Mouse (Mus musculus) spleen, adult 2 months (tissue): ENCODE data around the gene Qrich2. TPM values are rescaled to one million over a fixed set of nuclear protein-coding genes. Genes with fewer than 3 reads are reported as not detected.
A peak's percentile ranks its signal among the peaks of the same experiment; 100 is the strongest.

Experiments
- DNase-seq, 2 experiments: peaks; one replicate each; pipeline versions ENCODE4 v3.0.0 to v3.0.0-alpha.2; 2012 to 2021; ENCODE audit warnings: low spot score in 2 of 2, low read depth in 1 of 2
- H3K27ac ChIP-seq: fragments of 200-500 bp; 2 replicates; pipeline ENCODE4 v1.5.1; 2012; ENCODE audit warnings: low read length, inconsistent platforms; ENCODE audit not compliant: insufficient read depth
- H3K27me3 ChIP-seq: fragments of 200-500 bp; 2 replicates; pipeline ENCODE4 v1.6.1; 2012; ENCODE audit warnings: mild to moderate bottlenecking, moderate library complexity, low read length, inconsistent platforms; ENCODE audit not compliant: control insufficient read depth, insufficient read depth
- H3K36me3 ChIP-seq: fragments of 200-500 bp; 2 replicates; pipeline ENCODE4 v1.6.1; 2012; ENCODE audit warnings: mild to moderate bottlenecking, low read length, inconsistent platforms; ENCODE audit not compliant: control insufficient read depth, insufficient read depth
- H3K4me1 ChIP-seq: fragments of 200-500 bp; 2 replicates; pipeline ENCODE4 v1.6.1; 2011; ENCODE audit warnings: inconsistent platforms; ENCODE audit not compliant: control insufficient read depth, insufficient read depth, insufficient read length
- H3K4me3 ChIP-seq: fragments of 200-500 bp; 2 replicates; pipeline ENCODE4 v1.5.1; 2011; ENCODE audit warnings: mild to moderate bottlenecking, inconsistent platforms; ENCODE audit not compliant: insufficient read depth, insufficient read length; ENCODE audit errors: extremely low read depth
- CTCF ChIP-seq: fragments of 200-500 bp; IDR thresholded peaks from 2 replicates; pipeline ENCODE4 v1.5.1; 2011; ENCODE audit warnings: mild to moderate bottlenecking, inconsistent platforms; ENCODE audit not compliant: insufficient read depth, insufficient read length, insufficient replicate concordance; ENCODE audit errors: extremely low read depth
- POLR2A ChIP-seq: fragments of 200-500 bp; IDR thresholded peaks from 2 replicates; pipeline ENCODE4 v1.6.1; 2011; ENCODE audit warnings: low read depth, low read length, inconsistent platforms
- WGBS: fragments of 180-500 bp; shearing (Covaris S2); methylation state at CpG from one replicate; pipeline ENCODE4 v1.1.7; 2018; 5-methylcytosine and 5-hydroxymethylcytosine counted together
- polyA plus RNA-seq: library from polyadenylated mRNA; depleted of rRNA; stranded (reverse); fragments of >200 nt; gene quantifications from 2 replicates; pipeline ENCODE4 v1.2.3, GENCODE M21; 2012

The Qrich2 gene
- polyA plus RNA-seq, 1 experiment: 0.14 TPM

DNA sequence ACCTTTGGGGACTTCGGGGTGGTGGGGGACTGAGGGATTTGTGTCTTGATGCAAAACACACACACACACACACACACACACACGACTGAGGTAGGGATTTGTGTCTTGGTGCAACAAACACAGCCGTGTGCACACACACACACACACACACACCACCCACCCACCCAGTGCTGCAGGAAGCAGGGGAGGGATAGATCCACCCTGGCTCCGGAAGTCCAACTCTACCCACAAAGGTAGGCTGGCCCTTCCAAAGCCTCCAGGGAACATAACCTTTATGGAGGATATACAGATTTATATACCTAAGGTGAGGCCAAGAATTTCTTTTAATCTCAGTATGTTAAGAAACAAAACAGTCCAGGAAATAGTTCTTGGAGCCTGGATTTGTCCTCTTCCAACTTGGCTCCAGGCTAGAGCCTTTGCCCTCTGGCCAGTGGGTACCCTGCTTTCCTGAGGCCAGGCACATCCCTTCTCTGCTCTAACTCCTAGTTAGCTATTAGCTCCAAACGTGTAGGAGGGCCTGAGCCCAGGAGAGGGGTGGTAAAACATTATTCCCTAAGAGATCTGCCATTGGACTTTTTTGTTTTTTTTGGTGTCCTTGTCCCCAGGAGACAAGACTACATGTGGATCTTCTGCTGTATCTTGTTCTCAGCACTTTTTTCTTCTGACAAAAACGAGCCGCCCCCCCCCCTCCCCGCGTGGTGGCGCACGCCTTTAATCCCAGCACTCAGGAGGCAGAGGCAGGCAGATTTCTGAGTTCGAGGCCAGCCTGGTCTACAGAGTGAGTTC, 30.9 kb downstream of the Qrich2 start:
- TF ChIP-seq POLR2A (no peak), CTCF (no peak)
- peaks cover 27% of the 10 kb centered on the region; the same call in 1 of the 2 replicates for H3K4me1 ChIP-seq
- no peak for DNase-seq
- peak overlapping the region; percentile 91 for H3K27ac ChIP-seq
- H3K36me3 ChIP-seq: peaks cover 10% of the 10 kb centered on the region
- H3K4me3 ChIP-seq: peak overlapping the region; percentile 92
- 44% methylated on average over 12 of the region's 12 CpGs for WGBS
- no peaks in the 10 kb centered on the region for H3K27me3 ChIP-seq

- TF ChIP-seq POLR2A (no peak), CTCF (no peak)
- H3K36me3 ChIP-seq: peaks cover 10% of the 10 kb centered on the region
- peaks cover 28% of the 10 kb centered on the region; the same call in 1 of the 2 replicates for H3K4me1 ChIP-seq
- no peaks in the 10 kb centered on the region for H3K27me3 ChIP-seq
- peak overlapping the region; percentile 91 for H3K27ac ChIP-seq
- under 1% methylated on average over 36 of the region's 67 CpGs for WGBS
- peak in 1 of 2 experiments; percentile 39 for DNase-seq
- peak overlapping the region; percentile 92 for H3K4me3 ChIP-seq
Observed at GRCm38 (mm10) chr11:116434287-116434966, 31.6 kb downstream of the Qrich2 start.

DNA sequence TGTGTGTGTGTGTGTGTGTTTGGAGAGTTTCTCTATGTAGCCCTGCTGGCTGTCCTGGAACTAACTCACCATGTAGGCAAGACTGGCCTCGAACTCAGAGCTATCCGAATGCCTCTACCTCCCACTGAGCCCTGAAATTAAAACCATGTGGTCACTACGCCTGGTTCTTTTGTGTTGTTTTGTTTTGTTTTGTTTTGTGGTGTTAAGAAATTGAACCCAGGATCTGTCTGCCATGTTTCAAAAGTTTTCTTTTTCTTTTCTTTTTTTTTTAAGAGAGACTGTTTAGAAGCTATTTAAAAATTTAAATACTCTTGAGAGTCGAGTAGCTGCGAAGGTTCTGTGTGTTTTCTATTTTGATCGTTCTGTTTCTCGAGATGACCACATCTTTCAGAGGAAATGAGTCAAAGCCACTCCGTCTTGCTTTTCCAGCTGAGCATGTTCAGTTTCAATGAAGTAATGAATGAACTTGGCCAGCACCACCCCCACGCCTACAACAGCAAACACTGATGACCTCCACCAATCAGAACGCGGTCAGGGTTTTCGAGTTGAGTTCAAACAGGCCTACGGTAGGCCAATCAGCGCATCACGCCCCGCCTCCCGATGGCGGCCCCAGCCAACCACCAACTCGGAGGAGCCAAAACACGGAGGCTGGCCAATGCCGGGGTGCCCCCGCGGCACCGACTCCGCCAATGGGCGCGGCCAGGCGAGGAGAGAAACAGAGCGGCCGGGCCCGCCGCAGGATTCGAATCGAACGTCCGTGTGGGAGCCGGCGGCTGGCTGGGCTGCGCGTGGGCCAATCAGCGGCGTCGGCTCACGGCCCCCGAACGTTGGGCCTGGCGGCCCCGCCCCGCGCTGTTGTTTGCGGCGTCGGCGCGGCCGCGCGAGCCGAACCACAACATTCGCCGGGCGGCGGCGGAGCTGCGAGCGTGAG, 32.4 kb downstream of the Qrich2 start, which contains the start of gene Ubald2:
Gene Ubald2 (plus strand): TSS at position 739 of the 931 bp plus-strand sequence.
- Histone ChIP-seq H3K27me3 (no peaks in the 10 kb centered on the region), H3K36me3 (peaks cover 9% of the 10 kb centered on the region), H3K4me1 (peaks cover 30% of the 10 kb centered on the region; the same call in 1 of the 2 replicates), H3K27ac (peak within 1 kb of the TSS; percentile 91), H3K4me3 (peak within 1 kb of the TSS; percentile 92)
- peak; percentile 99 for DNase-seq
- TF ChIP-seq CTCF (no peak), POLR2A (peak; percentile 34; the same call in 1 of the 2 replicates)
- 3% methylated on average over 66 of the region's 66 CpGs for WGBS

DNA sequence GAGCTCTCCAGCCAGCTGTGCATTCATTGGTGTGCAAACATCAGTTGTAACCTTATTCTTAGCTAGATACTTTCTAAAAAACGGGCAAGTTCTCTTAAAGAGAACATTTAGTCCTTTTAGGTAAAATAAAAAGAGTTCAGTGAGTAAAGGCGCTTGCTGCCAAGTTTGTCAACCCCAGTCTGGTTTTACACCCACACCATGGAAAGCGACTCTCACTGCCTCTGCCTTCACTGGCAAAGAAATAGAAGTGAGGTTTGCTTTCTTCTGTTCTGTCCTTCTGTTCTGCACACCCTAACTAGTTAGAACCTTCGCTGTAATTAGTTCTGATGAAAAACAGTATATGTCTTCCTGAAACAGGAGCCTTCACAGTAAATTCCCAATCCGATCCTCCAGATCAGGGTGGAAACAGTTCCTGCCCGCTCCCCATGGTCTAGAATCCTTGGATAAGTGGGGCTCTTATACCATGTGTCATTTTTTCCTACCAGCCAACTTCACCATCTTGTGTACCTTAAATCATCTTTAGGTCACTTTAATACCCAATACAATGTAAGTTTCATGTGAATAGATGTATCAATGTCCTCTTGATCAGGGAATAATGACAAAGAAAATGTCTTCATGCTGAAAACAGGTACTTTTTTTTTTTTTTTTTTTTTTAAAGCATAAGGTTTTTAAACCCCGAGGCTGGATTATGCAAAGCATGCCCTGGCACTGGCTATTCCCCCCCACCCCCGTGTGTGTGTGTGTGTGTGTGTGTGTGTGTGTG, 33.3 kb downstream of the Qrich2 start:
- no peak for DNase-seq
- H3K36me3 ChIP-seq: peaks cover 9% of the 10 kb centered on the region
- no peak overlapping the region for H3K4me3 ChIP-seq
- 66% methylated on average over 8 of the region's 8 CpGs for WGBS
- TF ChIP-seq CTCF: no peak
- no peak for TF ChIP-seq POLR2A
- H3K4me1 ChIP-seq: peaks cover 30% of the 10 kb centered on the region; the same call in 1 of the 2 replicates
- peak overlapping the region; percentile 37; the same call in 1 of the 2 replicates for H3K27ac ChIP-seq
- H3K27me3 ChIP-seq: no peaks in the 10 kb centered on the region

GRCm38 (mm10) chr11:116432127-116432526, 33.9 kb downstream of the Qrich2 start:
- no peak overlapping the region for H3K4me3 ChIP-seq

More at GRCm38 (mm10) chr11:116432127-116432526, 33.9 kb downstream of the Qrich2 start:
- TF ChIP-seq POLR2A: no peak
- peaks cover 2% of the 10 kb centered on the region for H3K36me3 ChIP-seq
- no peak overlapping the region for H3K27ac ChIP-seq
- H3K4me1 ChIP-seq: peaks cover 30% of the 10 kb centered on the region; the same call in 1 of the 2 replicates
- H3K27me3 ChIP-seq: no peaks in the 10 kb centered on the region
- DNase-seq: no peak
- 87% methylated on average over 6 of the region's 6 CpGs for WGBS
